Mouse (Mus musculus) embryo, embryonic 10 days (tissue): ENCODE results near the gene Rnf208.

Source experiments
- DNase-seq: peaks from one replicate; pipeline ENCODE4 v3.0.0-alpha.2; 2015; ENCODE audit warnings: low spot score

Rnf208 gene

GRCm38 (mm10) chr2:25242101-25242506 lies at the start of gene Rnf208, which contains the start of gene Cysrt1:
Gene Rnf208, plus strand, starts transcription at chr2:25242255.
Gene Cysrt1, minus strand, starts transcription at chr2:25242452.
- peak; percentile 38 for DNase-seq

DNA sequence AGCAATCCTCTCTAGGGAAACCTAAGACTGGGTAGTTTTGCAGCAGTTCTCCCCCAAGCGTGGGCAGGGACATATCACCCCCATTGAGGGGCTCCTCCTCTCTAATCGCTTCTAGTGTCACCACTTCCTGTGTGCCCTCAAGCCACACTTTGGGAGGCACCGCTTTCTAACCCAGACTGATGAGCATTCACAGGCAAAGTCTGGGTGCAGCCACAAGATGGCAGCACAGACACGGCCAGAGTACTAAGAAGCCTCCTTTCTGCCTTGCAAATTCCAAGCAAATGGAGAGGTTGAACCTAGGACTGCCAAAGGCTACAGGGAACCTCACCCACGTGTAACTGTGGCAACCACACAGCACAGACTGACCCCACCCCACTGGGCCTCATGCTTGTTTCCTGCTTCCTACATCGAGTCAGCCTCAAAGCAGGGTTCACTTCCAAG lies 48.7 kb upstream of the Rnf208 start:
- peak; percentile 94 for DNase-seq

DNA sequence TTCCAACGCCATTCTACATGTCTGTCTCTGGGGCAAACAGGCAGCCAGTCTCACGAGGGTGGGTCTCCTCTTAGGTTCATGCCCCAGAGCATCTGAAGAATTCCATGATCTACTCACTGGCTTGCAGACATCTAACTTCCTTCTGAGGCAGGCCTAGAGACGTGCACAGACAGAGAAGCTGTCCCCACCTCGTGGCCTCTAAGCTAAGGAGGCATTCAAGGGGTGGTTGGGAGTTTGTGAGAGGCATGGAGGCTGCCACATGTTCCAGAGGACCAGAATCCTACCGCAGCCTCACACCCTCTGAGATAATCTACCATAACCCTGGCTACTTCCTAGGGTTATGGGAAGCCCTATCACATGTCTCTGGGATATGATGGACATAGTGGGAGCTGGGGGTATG lies 48.0 kb upstream of the Rnf208 start:
- DNase-seq = no peak

- DNase-seq = no peak
These were observed 47.4 kb upstream of the Rnf208 start for GRCm38 (mm10) chr2:25194486-25195171.

DNA sequence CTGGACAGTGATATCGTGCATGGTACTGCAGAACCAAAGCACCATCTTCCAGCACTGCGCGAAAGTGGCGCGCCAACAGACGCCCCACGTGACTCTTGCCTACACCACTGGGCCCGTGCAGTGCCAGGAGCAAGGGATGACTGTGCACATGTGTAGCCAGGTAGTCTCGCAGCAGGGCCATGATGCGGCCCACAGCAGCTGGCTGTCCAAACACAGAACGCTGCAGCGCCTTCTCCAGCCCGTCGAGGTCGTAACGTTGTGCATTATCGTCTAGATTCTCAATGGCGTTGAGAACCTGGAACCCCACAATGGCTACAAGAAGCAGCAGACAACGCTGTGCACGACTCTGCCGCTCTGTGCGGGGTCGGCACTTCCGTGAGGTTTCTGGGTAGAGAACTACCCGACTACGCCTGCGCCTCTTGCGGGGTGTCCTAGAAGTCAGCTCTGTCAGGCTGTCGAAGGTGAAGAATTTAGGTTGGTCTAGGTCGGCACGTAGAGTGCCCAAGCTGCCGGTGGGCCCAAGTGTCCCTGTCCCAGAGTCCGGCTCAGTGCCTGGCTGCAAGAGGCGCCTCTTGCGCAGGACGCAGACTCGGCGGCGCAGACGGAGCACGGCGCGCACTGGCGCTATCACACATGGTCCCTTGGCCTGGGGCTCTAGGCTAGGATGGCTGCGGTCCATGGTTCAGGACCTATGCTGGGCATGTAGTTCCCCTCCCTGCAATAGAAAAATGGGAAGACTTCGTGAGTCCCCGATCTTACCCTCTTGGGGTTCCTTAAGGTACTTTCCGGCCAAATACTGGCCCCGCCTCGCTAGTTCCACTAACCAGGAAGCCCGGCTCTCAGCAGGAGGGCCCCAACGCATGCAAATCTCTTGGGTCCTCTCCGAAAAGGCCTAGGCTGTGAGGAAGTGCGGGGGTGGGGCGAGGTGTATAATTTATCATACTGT lies 46.6 kb upstream of the Rnf208 start:
- peak; percentile 37 for DNase-seq

DNA sequence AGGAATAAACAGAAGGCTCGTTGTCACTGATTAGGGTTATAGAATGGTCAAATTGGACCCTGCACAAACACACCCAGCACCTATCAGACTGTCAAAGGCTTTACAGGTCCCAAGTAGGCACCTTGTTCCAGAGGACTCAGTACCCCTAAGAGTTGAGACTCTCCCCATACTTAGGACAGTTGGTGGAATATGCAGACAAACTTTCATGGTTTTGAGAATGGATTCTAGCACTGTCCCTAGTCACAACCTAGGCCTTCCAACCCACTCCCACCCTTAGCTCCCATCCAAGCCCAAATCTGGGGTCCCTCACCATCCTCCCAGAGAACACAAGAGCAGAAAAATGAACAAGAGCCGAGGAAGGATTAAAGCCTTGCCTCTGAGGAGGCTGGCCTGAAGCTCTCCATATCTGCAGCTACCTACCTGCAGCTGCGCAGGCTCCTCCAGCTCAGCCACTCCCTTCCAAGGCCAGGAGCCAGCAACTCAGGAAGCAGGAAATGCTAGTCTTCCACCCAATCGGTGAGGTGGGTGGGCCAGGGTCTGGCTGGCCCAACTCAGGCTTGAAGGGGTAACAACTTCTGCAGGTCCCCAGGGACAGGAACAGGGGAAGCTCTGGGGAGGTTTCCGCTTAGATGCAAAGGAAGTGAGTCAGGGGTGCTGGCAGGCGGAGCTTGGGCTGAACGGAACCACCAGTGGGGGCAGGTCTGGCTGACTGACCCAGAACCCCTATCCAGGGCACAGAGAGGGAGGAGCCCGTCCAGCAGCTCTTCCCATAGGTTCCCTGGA lies 45.7 kb upstream of the Rnf208 start, which contains the start of gene Tor4a:
Tor4a (minus strand) TSS at position 715 of the 783 bp plus-strand sequence.
- peak; percentile 50 for DNase-seq

GRCm38 (mm10) chr2:25197191-25197590 lies 44.9 kb upstream of the Rnf208 start:
- no peak for DNase-seq

DNA sequence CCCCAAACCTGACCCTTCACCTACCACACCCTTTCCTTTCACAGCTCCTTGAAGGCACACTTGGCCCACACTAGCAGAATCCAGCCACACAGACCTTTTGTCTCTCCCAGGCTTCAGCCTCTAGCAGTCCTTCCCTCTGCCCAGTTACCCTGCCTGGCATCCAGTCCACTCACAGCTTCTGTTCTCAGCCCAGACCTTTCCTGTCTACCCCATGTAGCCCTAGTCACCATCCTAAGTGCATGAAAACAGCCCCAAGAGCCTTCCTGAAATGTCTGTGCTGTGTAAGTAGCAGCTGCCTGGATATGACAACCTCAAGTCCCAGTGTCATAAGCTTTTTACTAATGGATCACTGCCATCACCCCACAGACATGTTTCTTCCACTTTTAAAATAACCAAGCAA lies 44.1 kb upstream of the Rnf208 start:
- DNase-seq = no peak

DNA sequence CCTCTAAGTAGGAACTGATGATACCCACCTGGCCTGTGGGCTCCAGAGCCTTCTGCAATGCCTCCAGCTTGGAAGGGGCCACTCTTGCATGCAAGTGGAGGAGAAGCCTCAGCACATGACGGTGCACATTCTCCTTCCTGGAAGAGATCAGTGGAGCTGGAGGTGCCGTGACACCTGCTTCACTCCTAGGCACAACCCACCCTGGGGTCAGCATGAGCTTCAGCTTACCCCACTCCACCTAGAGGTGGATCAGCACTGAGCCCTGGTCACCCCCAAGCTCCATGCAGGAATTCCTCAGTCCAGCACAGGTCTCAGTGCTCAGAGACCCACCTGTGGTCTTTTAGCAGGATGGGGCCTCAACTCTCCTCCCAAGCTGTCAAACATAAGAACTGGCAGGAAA lies 41.4 kb upstream of the Rnf208 start:
- no peak for DNase-seq

DNA sequence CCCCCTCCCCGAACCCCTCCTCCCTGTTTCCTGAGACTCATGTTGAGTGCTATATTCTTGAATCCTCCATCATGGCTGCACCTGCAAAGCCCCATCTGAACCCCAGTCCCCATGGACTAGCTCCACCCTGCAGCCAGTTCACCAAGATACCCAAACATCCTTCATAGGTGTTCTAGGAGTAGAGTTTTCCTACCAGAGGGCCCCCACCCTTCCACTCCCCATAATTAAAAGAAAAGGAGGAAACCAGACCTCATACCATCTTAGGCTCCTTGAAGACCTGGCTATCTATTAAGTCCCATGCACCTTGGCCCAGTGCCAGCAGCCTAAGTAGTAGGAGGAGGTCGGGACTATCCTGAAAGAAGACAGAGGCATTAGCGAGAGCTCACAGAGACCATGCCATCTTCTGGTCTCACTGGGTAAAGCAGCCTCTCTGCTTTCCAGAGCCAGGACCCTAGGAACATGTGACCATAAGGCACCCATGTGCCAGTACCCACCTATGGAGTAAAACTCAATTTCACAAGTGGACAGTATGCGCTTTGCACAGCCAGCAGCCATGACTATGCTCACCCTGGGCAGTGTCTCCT lies 38.3 kb upstream of the Rnf208 start:
- no peak for DNase-seq

GRCm38 (mm10) chr2:25207593-25207992 lies 34.5 kb upstream of the Rnf208 start:
- no peak for DNase-seq

DNA sequence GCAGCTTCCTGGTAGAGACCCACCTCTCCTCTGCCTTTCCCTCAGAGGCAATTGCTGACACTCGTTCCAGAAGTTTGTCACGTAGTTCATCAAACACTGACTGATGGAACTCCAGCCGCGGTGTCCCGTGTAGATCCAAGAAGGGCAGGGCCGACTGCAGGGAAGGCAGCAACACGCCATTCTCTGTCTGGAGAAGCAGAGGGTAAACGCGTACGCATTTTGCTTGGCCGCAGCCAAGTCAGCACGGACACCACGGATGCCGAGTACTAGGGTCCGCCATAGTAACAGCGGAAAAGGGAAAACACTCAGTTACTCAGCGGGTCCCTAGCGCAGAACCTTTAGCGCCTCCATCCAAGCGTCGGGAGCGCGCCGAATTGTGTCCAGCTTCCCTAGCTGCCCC lies 31.4 kb upstream of the Rnf208 start:
- DNase-seq = no peak

DNA sequence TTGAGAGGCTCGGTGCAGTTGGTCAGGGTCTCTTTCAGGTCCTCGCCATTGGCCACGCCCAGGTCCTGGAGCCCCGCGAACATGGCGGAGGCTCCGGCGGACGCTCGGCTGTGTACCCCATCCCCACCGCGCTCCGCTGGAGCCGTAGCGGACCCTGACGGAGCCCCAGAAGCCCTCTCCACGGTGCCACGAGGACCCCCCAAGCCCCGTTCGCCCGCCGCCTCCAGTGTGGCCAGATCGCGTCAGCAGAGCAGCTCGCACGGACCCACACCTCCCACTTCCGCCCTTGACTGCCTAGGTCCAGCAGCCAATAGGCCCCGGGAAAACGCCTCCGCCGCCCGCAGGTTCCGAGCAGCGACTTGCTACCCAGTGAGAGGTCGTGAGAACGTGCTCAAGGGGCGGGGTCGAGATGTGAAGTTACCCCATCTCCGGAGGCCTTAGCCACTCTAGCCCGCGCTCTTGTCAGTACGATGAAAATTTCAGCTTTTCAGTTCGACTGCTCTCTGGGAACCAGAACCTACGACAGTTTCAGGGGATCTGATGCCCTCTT lies 30.9 kb upstream of the Rnf208 start, which contains the start of gene Nelfb:
Nelfb (minus strand) TSS at position 369 of the 550 bp plus-strand sequence.
- DNase-seq = peak; percentile 94

- no peak for DNase-seq
These were observed 28.7 kb upstream of the Rnf208 start for GRCm38 (mm10) chr2:25213266-25213865.

DNA sequence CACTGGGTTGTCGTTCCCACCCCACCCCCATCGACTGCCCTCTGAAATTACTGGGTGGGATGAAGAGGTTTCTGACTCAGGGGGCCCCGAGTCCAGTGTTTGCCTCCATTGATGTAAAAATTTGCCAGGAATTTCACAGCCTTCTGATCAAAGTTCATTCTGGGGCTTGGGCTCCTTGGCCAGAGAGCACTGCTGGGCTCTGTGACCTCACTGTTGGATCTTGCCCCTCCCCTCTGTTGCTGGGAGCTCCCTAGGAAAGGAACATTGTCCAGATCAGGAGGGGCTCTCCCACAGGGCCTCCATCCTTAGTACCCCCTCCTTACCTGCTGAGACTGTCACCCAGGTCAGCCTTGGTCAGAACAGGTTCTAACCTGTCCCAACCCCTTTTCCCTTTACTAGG lies 27.6 kb upstream of the Rnf208 start, which contains the start of gene Stpg3:
Stpg3 (minus strand) TSS at position 194 of the 400 bp plus-strand sequence.
- no peak for DNase-seq

DNA sequence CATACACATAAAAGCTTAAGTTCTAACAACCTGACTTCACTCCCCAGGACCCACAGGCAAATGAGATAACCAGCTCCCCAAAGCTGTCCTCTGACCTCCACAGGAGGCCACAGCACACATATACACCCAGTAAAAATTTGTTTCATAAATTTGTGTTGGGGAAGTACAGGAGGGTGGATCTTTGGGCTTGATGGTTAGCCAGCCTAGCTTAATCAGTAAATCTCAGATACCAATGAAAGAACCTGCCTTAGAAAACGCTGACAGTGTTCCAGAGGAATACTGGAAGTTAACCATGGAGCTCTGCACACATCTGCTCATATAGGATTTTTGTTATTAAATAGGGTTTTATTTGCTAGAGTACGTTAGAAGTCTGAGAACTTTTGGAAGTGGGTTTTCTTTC lies 24.4 kb upstream of the Rnf208 start:
- DNase-seq = no peak

- no peak for DNase-seq
These were observed 23.6 kb upstream of the Rnf208 start, which contains the start of gene Fam166a for GRCm38 (mm10) chr2:25218445-25218844. Gene Fam166a, plus strand, starts transcription at chr2:25218745.

- no peak for DNase-seq
These were observed 20.7 kb upstream of the Rnf208 start for GRCm38 (mm10) chr2:25221331-25221772.

DNA sequence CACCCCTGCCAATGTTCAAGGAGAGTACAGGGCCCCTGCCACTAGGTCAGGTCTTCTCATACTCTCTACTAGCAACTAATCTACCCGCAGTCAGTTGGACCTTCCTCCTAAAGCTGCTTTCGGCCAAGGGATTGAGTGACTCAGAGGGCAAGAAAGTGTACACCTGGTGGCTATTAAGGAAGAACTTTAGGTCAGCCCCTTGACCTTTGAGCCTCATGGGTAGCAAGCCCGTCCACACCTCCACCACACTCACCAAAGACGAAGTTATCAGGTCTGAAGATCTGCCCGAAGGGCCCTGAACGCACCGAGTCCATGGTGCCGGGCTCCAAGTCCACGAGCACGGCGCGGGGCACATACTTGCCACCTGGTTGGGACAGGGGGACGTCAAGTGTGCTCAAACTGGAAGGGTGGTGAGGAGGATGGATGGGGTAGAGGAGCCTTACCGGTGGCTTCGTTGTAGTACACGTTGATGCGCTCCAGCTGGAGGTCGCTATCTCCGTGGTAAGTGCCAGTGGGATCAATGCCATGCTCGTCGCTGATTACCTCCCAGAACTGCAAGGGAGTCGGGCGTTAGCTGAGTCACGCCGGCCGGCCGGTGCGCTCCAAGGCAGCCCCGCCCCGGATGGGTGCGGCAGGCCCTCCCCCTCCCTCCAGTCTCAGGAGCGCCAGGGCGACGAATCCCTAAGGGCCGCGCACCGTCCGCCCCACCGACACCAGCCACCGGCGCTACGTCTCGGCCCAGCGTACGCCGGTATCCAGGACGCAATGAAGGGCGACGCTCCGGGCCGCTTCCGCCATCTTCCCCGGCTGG lies 18.2 kb upstream of the Rnf208 start:
- DNase-seq = peak; percentile 76

DNA sequence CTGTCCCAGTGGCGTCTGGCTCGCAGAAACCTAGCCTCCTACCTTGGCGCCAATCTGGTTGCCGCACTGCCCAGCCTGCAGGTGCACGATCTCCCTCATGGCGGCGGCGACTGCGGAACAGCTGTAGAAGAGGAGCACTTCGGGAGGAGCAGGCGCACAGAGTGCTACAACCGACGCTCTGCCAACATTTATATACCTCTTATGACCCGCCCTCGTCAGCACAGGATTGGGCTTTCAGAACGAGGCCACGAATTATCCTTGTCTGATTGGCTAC lies 17.6 kb upstream of the Rnf208 start, which contains the start of gene Tubb4b:
Tubb4b (minus strand) TSS at position 211 of the 274 bp plus-strand sequence.
- DNase-seq = no peak
